Mouse (Mus musculus) bone marrow, adult 2 months (tissue): ENCODE data around the gene Atp6v1g3.

ENCODE experiments used
- CTCF ChIP-seq: fragments of 200-500 bp; IDR thresholded peaks from 2 replicates; pipeline ENCODE4 v1.5.1; 2011; ENCODE audit warnings: low read length, control low read depth; ENCODE audit not compliant: control insufficient read depth, insufficient read depth
- POLR2A ChIP-seq: fragments of 200-500 bp; IDR thresholded peaks from 2 replicates; pipeline ENCODE4 v1.6.1; 2011; ENCODE audit warnings: low read depth, mild to moderate bottlenecking, control low read depth, low read length, borderline replicate concordance; ENCODE audit not compliant: control insufficient read depth

DNA sequence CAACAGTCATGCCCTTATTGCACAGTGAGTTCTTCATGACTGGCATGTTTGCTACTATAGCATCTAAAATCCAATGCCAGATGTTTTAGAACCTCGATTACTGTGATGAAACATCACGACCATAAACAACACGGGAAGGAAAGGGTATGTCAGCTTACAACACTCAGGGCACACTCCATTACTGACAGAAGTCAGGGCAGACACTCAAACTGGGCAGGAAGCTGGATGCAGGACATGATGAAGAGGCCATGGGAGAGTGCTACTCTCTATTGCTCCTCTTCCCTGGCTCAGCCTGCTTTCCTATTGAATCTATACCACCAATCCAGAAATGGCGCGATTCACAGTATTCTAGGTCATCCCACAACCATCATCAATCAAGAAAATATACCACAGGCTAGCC lies 28.4 kb downstream of the Atp6v1g3 start:
- TF ChIP-seq CTCF (no peak), POLR2A (no peak)
